Mouse (Mus musculus) liver, embryonic 15.5 days (tissue): ENCODE measurements around the gene Emsy. TPM values are rescaled to one million over a fixed set of nuclear protein-coding genes. Genes with fewer than 3 reads are reported as not detected.
A peak's percentile ranks its signal among the peaks of the same experiment; 100 is the strongest.

Experiments
- ATAC-seq: fragments of 200-750 bp; cut with Nextera tagmentation; 2 replicates; pipeline ENCODE4 v1.8.0; 2017; ENCODE audit warnings: moderate number of reproducible peaks, mild to moderate bottlenecking, moderate library complexity; ENCODE audit not compliant: insufficient read depth
- H3K27ac ChIP-seq: fragments of 300-500 bp; sonication (generic); replicated peaks from 2 replicates; pipeline ENCODE4 v1.5.1; 2015; ENCODE audit warnings: mild to moderate bottlenecking, inconsistent platforms
- H3K27me3 ChIP-seq: fragments of 300-500 bp; sonication (generic); 2 replicates; pipeline ENCODE4 v1.6.1; 2015; ENCODE audit warnings: mild to moderate bottlenecking, inconsistent platforms
- H3K36me3 ChIP-seq: fragments of 300-500 bp; sonication (generic); replicated peaks from 2 replicates; pipeline ENCODE4 v1.6.1; 2015; ENCODE audit warnings: moderate library complexity, mild to moderate bottlenecking, inconsistent platforms
- H3K4me1 ChIP-seq: fragments of 300-500 bp; sonication (generic); replicated peaks from 2 replicates; pipeline ENCODE4 v1.6.1; 2015; ENCODE audit warnings: inconsistent platforms
- H3K4me2 ChIP-seq: fragments of 300-500 bp; sonication (generic); 2 replicates; pipeline ENCODE4 v1.6.1; 2015; ENCODE audit warnings: moderate library complexity, mild to moderate bottlenecking, inconsistent platforms
- H3K4me3 ChIP-seq: fragments of 300-500 bp; sonication (generic); replicated peaks from 2 replicates; pipeline ENCODE4 v1.5.1; 2015; ENCODE audit warnings: mild to moderate bottlenecking, inconsistent platforms
- H3K9ac ChIP-seq: fragments of 300-500 bp; sonication (generic); 2 replicates; pipeline ENCODE4 v1.6.1; 2015; ENCODE audit warnings: moderate library complexity, mild to moderate bottlenecking, inconsistent platforms
- H3K9me3 ChIP-seq: fragments of 300-500 bp; sonication (generic); replicated peaks from 2 replicates; pipeline ENCODE4 v1.6.1; 2016; ENCODE audit warnings: inconsistent platforms
- WGBS: fragments of 180-500 bp; shearing (Covaris S2); methylation state at CpG from one replicate; pipeline ENCODE4 v1.1.7; 2015; ENCODE audit warnings: mixed read lengths; ENCODE audit not compliant: insufficient replicate concordance; 5-methylcytosine and 5-hydroxymethylcytosine counted together
- polyA plus RNA-seq: library from polyadenylated mRNA; unstranded; fragments of >200 nt; fragmentation: Nextera tagmentation; extraction: Ambion mirVana; gene quantifications from 2 replicates; pipeline ENCODE4 v1.2.1, GENCODE M21; 2015

The Emsy gene
- polyA plus RNA-seq, 1 experiment from 2014 or later: 6.0 TPM

GRCm38 (mm10) chr7:98667956-98668746, 11.6 kb upstream of the Emsy start:
- Histone ChIP-seq H3K9me3 (no peaks in the 10 kb centered on the region), H3K36me3 (no peaks in the 10 kb centered on the region), H3K4me3 (no peak overlapping the region), H3K4me1 (0 out of 2 replicates have a peak, but pooled peaks cover 5% of the 10 kb centered on the region), H3K4me2 (no peak overlapping the region), H3K9ac (no peak overlapping the region), H3K27me3 (no peaks in the 10 kb centered on the region), H3K27ac (no peak overlapping the region)
- 61% methylated on average over 6 of the region's 6 CpGs for WGBS
- no peak for ATAC-seq

- no peak overlapping the region for H3K4me2 ChIP-seq
- no peaks in the 10 kb centered on the region for H3K27me3 ChIP-seq
- H3K9ac ChIP-seq: no peak overlapping the region
- H3K4me3 ChIP-seq: no peak overlapping the region
- H3K27ac ChIP-seq: no peak overlapping the region
- no peaks in the 10 kb centered on the region for H3K4me1 ChIP-seq
- WGBS: 66% methylated on average over 6 of the region's 6 CpGs
- no peaks in the 10 kb centered on the region for H3K9me3 ChIP-seq
- H3K36me3 ChIP-seq: no peaks in the 10 kb centered on the region
- ATAC-seq: no peak
Measured at GRCm38 (mm10) chr7:98665726-98666125, 9.1 kb upstream of the Emsy start.

GRCm38 (mm10) chr7:98665166-98665565, 8.6 kb upstream of the Emsy start:
- H3K27ac ChIP-seq: no peak overlapping the region
- H3K9me3 ChIP-seq: no peaks in the 10 kb centered on the region
- no peak overlapping the region for H3K4me2 ChIP-seq
- H3K36me3 ChIP-seq: no peaks in the 10 kb centered on the region
- 71% methylated on average over 5 of the region's 5 CpGs for WGBS
- no peaks in the 10 kb centered on the region for H3K27me3 ChIP-seq
- no peak for ATAC-seq
- H3K4me1 ChIP-seq: no peaks in the 10 kb centered on the region
- H3K4me3 ChIP-seq: no peak overlapping the region
- H3K9ac ChIP-seq: no peak overlapping the region

- H3K36me3 ChIP-seq: peaks cover 40% of the 10 kb centered on the region
- peak overlapping the region; percentile 99 for H3K4me3 ChIP-seq
- H3K9me3 ChIP-seq: no peaks in the 10 kb centered on the region
- H3K9ac ChIP-seq: peak overlapping the region; percentile 86
- peak overlapping the region; percentile 89 for H3K27ac ChIP-seq
- H3K27me3 ChIP-seq: no peaks in the 10 kb centered on the region
- H3K4me2 ChIP-seq: peak overlapping the region; percentile 92
- peak; percentile 56 for ATAC-seq
- H3K4me1 ChIP-seq: peaks cover 32% of the 10 kb centered on the region
- WGBS: under 1% methylated on average over 74 of the region's 74 CpGs
Measured at GRCm38 (mm10) chr7:98655681-98656530, 677 bp downstream of the Emsy start.

- H3K9me3 ChIP-seq: no peaks in the 10 kb centered on the region
- no peak overlapping the region for H3K4me2 ChIP-seq
- peaks cover 18% of the 10 kb centered on the region for H3K4me1 ChIP-seq
- peaks cover 62% of the 10 kb centered on the region for H3K36me3 ChIP-seq
- H3K27ac ChIP-seq: no peak overlapping the region
- no peak for ATAC-seq
- H3K9ac ChIP-seq: no peak overlapping the region
- H3K4me3 ChIP-seq: no peak overlapping the region
- WGBS: 88% methylated on average over 2 of the region's 2 CpGs
- no peaks in the 10 kb centered on the region for H3K27me3 ChIP-seq
Measured at GRCm38 (mm10) chr7:98651651-98652050, 4.9 kb downstream of the Emsy start.

- no peak overlapping the region for H3K4me3 ChIP-seq
- H3K27me3 ChIP-seq: no peaks in the 10 kb centered on the region
- H3K4me1 ChIP-seq: 0 out of 2 replicates have a peak, but pooled peaks cover 5% of the 10 kb centered on the region
- no peak overlapping the region for H3K9ac ChIP-seq
- ATAC-seq: no peak
- WGBS: 75% methylated on average over 1 of the region's 1 CpGs
- no peak overlapping the region for H3K4me2 ChIP-seq
- H3K9me3 ChIP-seq: no peaks in the 10 kb centered on the region
- H3K27ac ChIP-seq: no peak overlapping the region
- peaks cover 69% of the 10 kb centered on the region for H3K36me3 ChIP-seq
Measured at GRCm38 (mm10) chr7:98644238-98644637, 12.3 kb downstream of the Emsy start.

- H3K4me2 ChIP-seq: no peak overlapping the region
- peaks cover 62% of the 10 kb centered on the region for H3K36me3 ChIP-seq
- no peak overlapping the region for H3K27ac ChIP-seq
- no peaks in the 10 kb centered on the region for H3K27me3 ChIP-seq
- WGBS: 87% methylated on average over 2 of the region's 2 CpGs
- H3K4me3 ChIP-seq: no peak overlapping the region
- no peak overlapping the region for H3K9ac ChIP-seq
- no peaks in the 10 kb centered on the region for H3K4me1 ChIP-seq
- ATAC-seq: no peak
- H3K9me3 ChIP-seq: no peaks in the 10 kb centered on the region
Measured at GRCm38 (mm10) chr7:98636607-98637006, 20.0 kb downstream of the Emsy start.

GRCm38 (mm10) chr7:98633032-98633431, 23.6 kb downstream of the Emsy start:
- no peak for ATAC-seq
- H3K36me3 ChIP-seq: peaks cover 62% of the 10 kb centered on the region
- WGBS: 82% methylated on average over 3 of the region's 3 CpGs

GRCm38 (mm10) chr7:98629947-98630346, 26.6 kb downstream of the Emsy start:
- no peak for ATAC-seq
- 85% methylated on average over 7 of the region's 7 CpGs for WGBS
- peaks cover 59% of the 10 kb centered on the region for H3K36me3 ChIP-seq

More at GRCm38 (mm10) chr7:98633032-98633431, 23.6 kb downstream of the Emsy start:
- no peak overlapping the region for H3K9ac ChIP-seq
- no peaks in the 10 kb centered on the region for H3K9me3 ChIP-seq
- H3K4me1 ChIP-seq: no peaks in the 10 kb centered on the region
- no peak overlapping the region for H3K4me3 ChIP-seq
- no peaks in the 10 kb centered on the region for H3K27me3 ChIP-seq
- no peak overlapping the region for H3K4me2 ChIP-seq
- H3K27ac ChIP-seq: no peak overlapping the region

GRCm38 (mm10) chr7:98617739-98618138, 38.8 kb downstream of the Emsy start:
- 78% methylated on average over 2 of the region's 2 CpGs for WGBS
- no peaks in the 10 kb centered on the region for H3K9me3 ChIP-seq
- peaks cover 53% of the 10 kb centered on the region for H3K36me3 ChIP-seq

More at GRCm38 (mm10) chr7:98629947-98630346, 26.6 kb downstream of the Emsy start:
- H3K27me3 ChIP-seq: no peaks in the 10 kb centered on the region
- H3K9me3 ChIP-seq: no peaks in the 10 kb centered on the region
- no peak overlapping the region for H3K9ac ChIP-seq
- H3K4me2 ChIP-seq: no peak overlapping the region
- no peak overlapping the region for H3K4me3 ChIP-seq
- no peaks in the 10 kb centered on the region for H3K4me1 ChIP-seq
- H3K27ac ChIP-seq: no peak overlapping the region

GRCm38 (mm10) chr7:98612936-98613335, 43.6 kb downstream of the Emsy start:
- 96% methylated on average over 1 of the region's 1 CpGs for WGBS
- Histone ChIP-seq H3K4me1 (no peaks in the 10 kb centered on the region), H3K36me3 (peaks cover 55% of the 10 kb centered on the region), H3K4me3 (no peak overlapping the region), H3K27me3 (no peaks in the 10 kb centered on the region), H3K9me3 (no peaks in the 10 kb centered on the region), H3K9ac (no peak overlapping the region), H3K27ac (no peak overlapping the region), H3K4me2 (no peak overlapping the region)
- ATAC-seq: no peak

More at GRCm38 (mm10) chr7:98617739-98618138, 38.8 kb downstream of the Emsy start:
- Histone ChIP-seq H3K4me1 (no peaks in the 10 kb centered on the region), H3K4me3 (no peak overlapping the region), H3K27me3 (no peaks in the 10 kb centered on the region), H3K9ac (no peak overlapping the region), H3K27ac (no peak overlapping the region), H3K4me2 (no peak overlapping the region)
- ATAC-seq: no peak
